Mouse (Mus musculus) hindbrain, postnatal 0 days (tissue): ENCODE data around the gene Uts2. TPM values are rescaled to one million over a fixed set of nuclear protein-coding genes. Genes with fewer than 3 reads are reported as not detected.
"Not testable (repeated sequence)": the region's sequence is repeated elsewhere in the genome, so short reads cannot be mapped to it uniquely, and the experiment has no call there.

Experiments
- ATAC-seq: fragments of 200-750 bp; cut with Nextera tagmentation; 2 replicates; pipeline ENCODE4 v1.8.0; 2017; ENCODE audit warnings: mild to moderate bottlenecking, moderate TSS enrichment, moderate library complexity
- DNase-seq: peaks from one replicate; pipeline ENCODE4 v3.0.0-alpha.2; 2015; ENCODE audit warnings: low spot score
- H3K27ac ChIP-seq: fragments of 300-500 bp; sonication (generic); 2 replicates; pipeline ENCODE4 v1.5.1; 2014; ENCODE audit warnings: mild to moderate bottlenecking
- H3K27me3 ChIP-seq: fragments of 300-500 bp; sonication (generic); 2 replicates; pipeline ENCODE4 v1.6.1; 2014; ENCODE audit warnings: low read length, mixed read lengths; ENCODE audit not compliant: insufficient read depth
- H3K36me3 ChIP-seq: fragments of 300-500 bp; sonication (generic); 2 replicates; pipeline ENCODE4 v1.6.1; 2014; ENCODE audit warnings: low read length, mixed read lengths; ENCODE audit not compliant: insufficient read depth
- H3K4me1 ChIP-seq: fragments of 300-500 bp; sonication (generic); 2 replicates; pipeline ENCODE4 v1.6.1; 2014; ENCODE audit warnings: antibody characterized with exemption, low read length, mixed read lengths; ENCODE audit not compliant: insufficient read depth
- H3K4me2 ChIP-seq: fragments of 300-500 bp; sonication (generic); 2 replicates; pipeline ENCODE4 v1.6.1; 2014; ENCODE audit warnings: low read depth, mild to moderate bottlenecking, low read length, moderate library complexity, mixed read lengths
- H3K4me3 ChIP-seq: fragments of 300-500 bp; sonication (generic); 2 replicates; pipeline ENCODE4 v1.5.1; 2014; ENCODE audit warnings: low read length
- H3K9ac ChIP-seq: fragments of 300-500 bp; sonication (generic); replicated peaks from 2 replicates; pipeline ENCODE4 v1.6.1; 2014; ENCODE audit warnings: mild to moderate bottlenecking, low read length, moderate library complexity, mixed read lengths
- H3K9me3 ChIP-seq: fragments of 300-500 bp; sonication (generic); 2 replicates; pipeline ENCODE4 v1.6.1; 2016; ENCODE audit warnings: low read length, mixed read lengths
- CTCF ChIP-seq: IDR thresholded peaks from 2 replicates; pipeline ENCODE4 v1.5.1; 2016; ENCODE audit warnings: antibody characterized with exemption, control low read depth, low read depth
- WGBS: fragments of 180-500 bp; shearing (Covaris S2); extraction: QIAGEN DNeasy Blood & Tissue Kit; methylation state at CpG from one replicate; pipeline ENCODE4 v1.1.7; 2014; 5-methylcytosine and 5-hydroxymethylcytosine counted together
- polyA plus RNA-seq: library from polyadenylated mRNA; unstranded; fragments of >200 nt; fragmentation: Nextera tagmentation; extraction: Ambion mirVana; gene quantifications from 2 replicates; pipeline ENCODE4 v1.2.1, GENCODE M21; 2015
- total RNA-seq: library from RNA; depleted of rRNA; stranded (reverse); fragments of >200 nt; gene quantifications from 2 replicates; pipeline ENCODE4 v1.2.3, GENCODE M21; 2014

Uts2 gene
- total and polyA plus RNA-seq, 2 experiments from 2014 or later, result 0.79 TPM; not detected in 1

DNA sequence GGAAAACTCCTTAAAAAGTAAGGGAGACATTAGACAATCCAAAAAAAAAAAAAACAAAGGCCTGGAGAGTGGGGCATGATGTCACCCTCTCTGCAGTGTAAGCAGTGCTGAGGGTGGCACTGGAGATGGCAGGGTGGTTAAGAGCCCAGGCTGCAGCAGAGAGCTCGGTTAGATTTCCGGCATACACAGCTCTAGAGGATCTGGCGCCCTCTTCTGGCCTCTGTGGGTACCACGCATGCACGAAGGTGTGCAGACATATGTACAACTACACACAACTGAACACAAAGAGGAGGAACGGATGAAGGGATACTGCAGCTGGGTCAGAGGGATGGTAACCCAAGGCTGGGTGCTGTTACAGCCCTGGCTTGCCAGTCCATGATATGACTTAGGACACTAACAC lies 10.0 kb downstream of the Uts2 start:
- WGBS, result 58% methylated on average over 6 of the region's 6 CpGs
- Histone ChIP-seq H3K9ac (no peak overlapping the region), H3K4me1 (no peaks in the 10 kb centered on the region), H3K27ac (no peak overlapping the region), H3K9me3 (no peaks in the 10 kb centered on the region), H3K36me3 (no peaks in the 10 kb centered on the region), H3K27me3 (no peaks in the 10 kb centered on the region), H3K4me3 (no peak overlapping the region), H3K4me2 (no peak overlapping the region)
- ATAC-seq (no peak), DNase-seq (peak; percentile 54)
- TF ChIP-seq CTCF, result peak; percentile 74

DNA sequence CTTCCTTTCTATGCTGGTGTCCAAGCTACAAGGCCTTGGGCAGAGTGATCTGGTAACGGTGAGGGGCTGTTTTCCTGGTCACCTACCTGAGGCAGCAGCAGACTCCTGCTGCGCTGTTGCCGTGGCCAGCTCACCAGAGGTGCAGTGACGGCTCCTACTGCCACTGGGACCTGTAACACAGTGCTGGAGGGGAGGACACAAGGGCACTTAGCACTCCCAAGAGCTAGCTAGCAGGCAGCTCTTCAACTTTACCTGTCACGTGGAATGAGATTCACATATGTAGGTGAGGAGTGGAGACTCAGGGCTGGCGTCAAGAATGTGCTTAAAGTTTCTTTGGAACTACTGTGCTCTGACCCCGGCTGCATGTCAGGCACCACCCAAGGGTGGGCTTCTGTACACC lies 13.4 kb downstream of the Uts2 start:
- DNase-seq, result no peak
- WGBS, result 90% methylated on average over 7 of the region's 7 CpGs
- Histone ChIP-seq H3K4me2 (no peak overlapping the region), H3K4me1 (no peaks in the 10 kb centered on the region), H3K27ac (no peak overlapping the region), H3K36me3 (peaks cover 5% of the 10 kb centered on the region), H3K9ac (no peak overlapping the region), H3K4me3 (no peak overlapping the region), H3K9me3 (no peaks in the 10 kb centered on the region), H3K27me3 (no peaks in the 10 kb centered on the region)
- no peak for ATAC-seq
- TF ChIP-seq CTCF, result no peak

DNA sequence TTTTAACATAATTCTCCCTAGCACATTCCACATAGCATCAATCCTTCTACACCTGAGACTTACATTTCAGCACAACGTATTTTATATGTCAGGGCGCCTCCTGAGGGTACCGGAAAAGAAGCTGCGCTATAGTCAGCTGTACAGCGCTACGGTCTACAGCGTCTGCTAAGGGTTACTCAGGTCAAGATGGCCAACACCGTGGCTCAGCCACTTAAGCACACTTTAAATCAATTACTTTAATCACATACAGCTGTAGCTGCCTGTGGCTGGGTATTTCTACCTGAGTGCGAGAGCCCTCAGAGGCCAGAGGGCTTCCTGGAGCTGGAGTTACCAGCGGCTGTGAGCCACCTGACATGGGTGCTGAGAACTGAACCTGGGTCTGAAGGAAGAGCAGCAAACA lies 19.0 kb downstream of the Uts2 start:
- Histone ChIP-seq H3K27ac (no peak overlapping the region), H3K4me2 (no peak overlapping the region), H3K4me3 (no peak overlapping the region), H3K4me1 (no peaks in the 10 kb centered on the region), H3K9ac (no peak overlapping the region), H3K36me3 (peaks cover 16% of the 10 kb centered on the region), H3K9me3 (no peaks in the 10 kb centered on the region), H3K27me3 (no peaks in the 10 kb centered on the region)
- TF ChIP-seq CTCF, result no peak
- DNase-seq (no peak), ATAC-seq (no peak)
- 93% methylated on average over 10 of the region's 10 CpGs for WGBS

DNA sequence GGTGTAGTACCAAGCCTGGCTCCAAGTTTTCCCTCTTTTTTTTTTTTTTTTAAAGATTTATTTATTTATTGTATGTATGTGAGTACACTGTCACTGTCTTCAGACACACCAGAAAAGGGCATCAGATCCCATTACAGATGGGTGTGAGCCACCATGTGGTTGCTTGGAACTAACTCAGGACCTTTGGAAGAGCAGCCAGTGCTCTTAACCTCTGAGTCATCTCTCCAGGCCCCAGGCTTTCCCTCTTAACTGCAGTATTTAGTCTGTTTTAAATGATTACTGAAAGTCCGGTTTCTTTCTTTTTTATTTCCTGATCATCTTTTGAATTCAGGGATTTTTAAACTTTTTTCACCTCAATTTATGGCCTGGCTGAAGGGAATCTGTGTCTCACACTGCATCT lies 20.5 kb downstream of the Uts2 start:
- peaks cover 16% of the 10 kb centered on the region for H3K36me3 ChIP-seq
- H3K27me3 ChIP-seq, H3K4me1 ChIP-seq, ATAC-seq, H3K4me2 ChIP-seq, H3K27ac ChIP-seq, H3K4me3 ChIP-seq, DNase-seq, H3K9me3 ChIP-seq, H3K9ac ChIP-seq: not testable (repeated sequence)
- 95% methylated on average over 1 of the region's 1 CpGs for WGBS

DNA sequence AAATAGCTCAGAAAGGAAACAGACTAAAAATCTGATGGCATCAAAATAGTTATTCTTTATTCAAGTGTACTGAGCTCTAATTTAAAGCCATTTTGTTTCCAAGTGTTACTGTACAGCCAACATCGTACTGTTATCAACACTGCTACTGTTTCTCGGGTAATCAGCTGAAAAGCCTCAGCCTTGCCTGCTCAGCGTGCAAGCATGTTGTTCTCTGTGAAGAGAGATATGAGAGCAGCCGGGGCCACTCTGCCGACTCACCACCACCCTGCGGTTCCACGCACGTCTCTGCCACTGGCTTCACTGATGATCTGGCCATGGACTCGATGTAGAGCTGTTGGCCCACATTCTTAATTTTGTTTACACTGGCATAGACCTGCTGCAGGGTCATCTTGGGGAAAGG lies 27.3 kb downstream of the Uts2 start:
- no peak for ATAC-seq
- TF ChIP-seq CTCF, result no peak
- H3K9ac ChIP-seq, result no peak overlapping the region
- no peak overlapping the region for H3K4me2 ChIP-seq
- H3K9me3 ChIP-seq, result no peaks in the 10 kb centered on the region
- no peaks in the 10 kb centered on the region for H3K27me3 ChIP-seq
- DNase-seq, result no peak
- no peaks in the 10 kb centered on the region for H3K4me1 ChIP-seq
- WGBS, result 92% methylated on average over 9 of the region's 9 CpGs
- no peak overlapping the region for H3K4me3 ChIP-seq
- peaks cover 15% of the 10 kb centered on the region; the same call in 1 of the 2 replicates for H3K36me3 ChIP-seq
- H3K27ac ChIP-seq, result no peak overlapping the region

DNA sequence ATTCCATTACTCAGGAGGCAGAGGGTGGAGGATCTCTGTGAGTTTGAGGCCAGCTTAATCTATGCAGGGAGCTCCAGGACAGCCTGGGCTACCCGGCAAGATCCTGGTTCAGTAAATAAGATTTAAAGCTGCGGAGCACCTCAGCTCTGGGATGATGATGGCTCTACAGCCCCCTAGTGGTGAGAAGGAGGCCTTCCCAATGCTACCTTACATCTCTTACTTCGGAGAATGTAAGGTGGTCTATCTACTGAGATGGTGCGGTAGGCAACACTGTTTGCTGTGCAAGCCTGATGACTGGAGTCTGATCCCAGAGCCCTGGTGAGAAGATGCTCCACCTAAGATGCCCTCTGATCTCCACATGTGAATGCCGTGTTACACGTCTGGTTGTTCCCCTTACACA lies 30.1 kb downstream of the Uts2 start:
- Histone ChIP-seq H3K27ac (no peak overlapping the region), H3K9me3 (no peaks in the 10 kb centered on the region), H3K36me3 (peaks cover 15% of the 10 kb centered on the region; the same call in 1 of the 2 replicates), H3K27me3 (no peaks in the 10 kb centered on the region), H3K9ac (no peak overlapping the region), H3K4me2 (no peak overlapping the region), H3K4me3 (no peak overlapping the region), H3K4me1 (no peaks in the 10 kb centered on the region)
- DNase-seq, result peak; percentile 71
- WGBS, result 47% methylated on average over 6 of the region's 6 CpGs
- TF ChIP-seq CTCF, result peak; percentile 85
- peak; percentile 62; the same call in 1 of the 2 replicates for ATAC-seq

DNA sequence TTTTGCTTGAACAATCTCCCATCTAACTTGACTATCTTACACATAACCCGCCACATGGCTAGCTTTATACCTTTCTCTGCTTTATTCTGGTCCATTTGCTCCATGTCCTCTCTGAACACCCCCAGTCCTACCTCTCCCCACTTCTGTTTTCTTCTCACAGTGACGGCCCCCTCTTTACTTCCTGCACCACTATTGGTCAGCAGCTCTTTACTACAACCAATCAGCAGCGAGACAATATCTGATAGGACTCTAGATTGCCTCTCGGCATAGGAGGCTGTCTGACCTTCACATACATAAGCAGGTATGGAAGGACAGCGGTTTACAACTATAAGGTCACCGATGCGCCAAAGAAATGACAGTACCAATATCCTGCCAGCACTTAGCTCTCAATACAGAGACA lies 39.6 kb downstream of the Uts2 start:
- no peak for DNase-seq
- WGBS, result 90% methylated on average over 7 of the region's 7 CpGs
- no peak for TF ChIP-seq CTCF
- Histone ChIP-seq H3K27me3 (no peaks in the 10 kb centered on the region), H3K9ac (no peak overlapping the region), H3K4me1 (no peaks in the 10 kb centered on the region), H3K27ac (no peak overlapping the region), H3K4me2 (no peak overlapping the region), H3K4me3 (no peak overlapping the region), H3K9me3 (no peaks in the 10 kb centered on the region), H3K36me3 (no peaks in the 10 kb centered on the region)
- ATAC-seq, result no peak

DNA sequence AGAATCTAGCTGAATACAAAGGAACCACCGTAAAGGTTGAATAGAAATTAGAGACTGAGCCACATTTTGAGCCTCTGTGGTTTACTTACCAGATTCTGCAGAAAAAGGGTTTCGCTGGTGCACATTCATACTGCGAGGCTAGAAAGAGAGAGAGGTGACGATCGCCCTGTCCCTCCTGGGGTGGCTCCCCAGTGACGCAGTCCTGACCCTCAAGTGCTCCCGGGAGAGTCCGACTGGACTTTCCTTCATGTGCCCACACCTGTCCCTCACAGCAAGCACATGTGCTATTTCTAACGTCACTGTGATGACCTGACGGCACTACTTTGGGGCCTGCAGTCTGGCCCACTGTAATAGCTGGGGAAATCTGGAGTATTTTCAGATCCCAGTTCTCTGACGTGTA lies 40.9 kb downstream of the Uts2 start:
- Histone ChIP-seq H3K27ac (no peak overlapping the region), H3K4me3 (no peak overlapping the region), H3K9ac (no peak overlapping the region), H3K4me1 (no peaks in the 10 kb centered on the region), H3K4me2 (no peak overlapping the region), H3K9me3 (no peaks in the 10 kb centered on the region), H3K27me3 (no peaks in the 10 kb centered on the region), H3K36me3 (no peaks in the 10 kb centered on the region)
- WGBS, result 92% methylated on average over 11 of the region's 11 CpGs
- no peak for ATAC-seq
- no peak for TF ChIP-seq CTCF
- no peak for DNase-seq
